Mouse (Mus musculus): ENCODE measurements at regions not wholly inside any gene's neighbourhood (a gene's known extent, or its start where the extent isn't known, plus 50 kb on each side); places are given as distances from the start of the nearest gene placed in this dataset.

DNA sequence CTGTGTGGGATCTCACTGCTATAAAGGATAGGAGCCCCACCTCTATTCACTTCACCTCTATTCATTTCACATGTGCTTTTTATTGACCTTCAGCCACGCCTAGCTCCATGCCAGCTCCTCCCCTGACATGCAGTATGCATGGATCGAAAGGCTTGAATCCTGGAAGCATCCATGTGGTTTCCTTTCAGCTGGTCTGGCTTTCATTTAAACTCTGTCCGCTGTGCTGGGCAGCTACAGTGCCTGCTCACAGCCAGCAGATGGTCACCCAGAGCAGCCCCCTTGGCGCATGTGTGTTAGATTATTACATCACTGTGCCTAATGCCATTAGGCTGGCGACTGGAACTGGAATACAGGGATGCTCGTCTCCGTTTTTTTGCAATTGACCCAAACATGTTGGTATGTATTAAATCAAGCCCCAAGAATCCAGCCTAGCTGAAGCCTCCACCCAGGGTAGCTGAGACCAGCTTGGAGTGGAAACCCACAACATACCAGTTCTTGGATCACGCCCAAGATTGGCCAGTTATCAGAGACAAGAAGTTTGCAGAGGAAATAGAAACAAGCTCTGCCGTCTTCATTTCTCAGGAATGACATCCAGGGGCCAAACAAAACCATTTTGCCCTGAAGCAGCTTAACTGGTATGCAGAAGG is 113.2 kb downstream of the Inhbb start:
- DNase-seq (ENCODE audit: low read depth, low spot score): no peak

DNA sequence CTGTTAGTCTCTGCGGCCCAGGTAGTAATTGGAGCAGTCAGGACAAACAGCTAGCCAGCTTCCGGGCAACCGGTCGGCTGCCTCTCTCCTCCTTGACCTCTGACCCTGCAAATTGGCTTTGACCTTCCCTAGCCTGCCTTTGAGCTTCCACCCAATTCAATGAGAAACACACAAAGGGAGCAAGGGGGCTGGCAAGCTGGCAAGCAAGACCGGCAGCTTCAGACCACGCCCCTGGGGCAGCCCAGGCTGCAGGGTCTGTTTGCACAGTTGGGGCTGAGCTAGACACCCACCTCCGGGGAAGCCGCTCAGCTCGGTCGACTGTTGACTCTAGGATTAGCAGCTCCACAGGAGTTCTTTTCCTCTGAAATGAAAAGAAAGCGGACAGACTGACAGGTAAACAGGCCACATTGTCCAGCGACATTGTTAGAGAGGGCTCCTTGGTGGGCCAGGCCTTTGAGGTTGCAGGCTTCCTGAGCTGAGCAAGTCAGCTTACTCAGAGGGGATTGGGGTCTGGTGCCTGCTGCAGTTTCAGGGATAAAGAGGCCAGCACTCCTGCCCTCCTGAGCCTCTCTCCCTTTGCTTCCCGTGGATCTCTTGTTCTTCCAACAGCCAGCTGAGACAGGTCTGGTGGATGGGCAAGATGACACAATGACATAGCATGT is 116.6 kb downstream of the Inhbb start:
- peak; percentile 99 for DNase-seq (ENCODE audit: low read depth, low spot score)

DNA sequence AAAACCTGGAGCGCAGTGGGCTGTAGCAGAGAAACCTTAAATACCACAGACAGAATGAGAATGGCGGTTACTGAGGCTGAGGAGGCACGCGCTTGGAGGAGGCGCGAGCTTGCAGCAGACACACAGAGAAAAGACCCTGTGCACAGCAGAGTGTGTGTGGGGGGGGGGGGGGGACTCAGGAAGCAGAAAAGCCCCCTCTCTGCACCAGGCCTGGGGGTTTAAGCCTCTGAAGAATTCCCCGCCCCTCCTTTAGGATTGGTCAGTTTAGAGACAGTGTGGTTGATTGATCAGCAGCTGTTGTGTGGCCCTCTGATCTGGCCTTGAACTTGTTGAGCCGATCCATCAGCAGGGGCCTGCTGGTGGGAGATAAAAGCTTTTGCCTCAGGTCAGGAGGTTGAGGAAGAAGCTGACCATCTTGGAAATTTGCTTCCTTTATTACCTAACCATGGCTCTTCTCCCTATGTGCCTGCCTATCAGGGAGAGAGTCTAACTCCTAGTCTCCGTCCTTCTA is 117.5 kb downstream of the Inhbb start:
- DNase-seq (ENCODE audit: low read depth, low spot score): peak; percentile 90

DNA sequence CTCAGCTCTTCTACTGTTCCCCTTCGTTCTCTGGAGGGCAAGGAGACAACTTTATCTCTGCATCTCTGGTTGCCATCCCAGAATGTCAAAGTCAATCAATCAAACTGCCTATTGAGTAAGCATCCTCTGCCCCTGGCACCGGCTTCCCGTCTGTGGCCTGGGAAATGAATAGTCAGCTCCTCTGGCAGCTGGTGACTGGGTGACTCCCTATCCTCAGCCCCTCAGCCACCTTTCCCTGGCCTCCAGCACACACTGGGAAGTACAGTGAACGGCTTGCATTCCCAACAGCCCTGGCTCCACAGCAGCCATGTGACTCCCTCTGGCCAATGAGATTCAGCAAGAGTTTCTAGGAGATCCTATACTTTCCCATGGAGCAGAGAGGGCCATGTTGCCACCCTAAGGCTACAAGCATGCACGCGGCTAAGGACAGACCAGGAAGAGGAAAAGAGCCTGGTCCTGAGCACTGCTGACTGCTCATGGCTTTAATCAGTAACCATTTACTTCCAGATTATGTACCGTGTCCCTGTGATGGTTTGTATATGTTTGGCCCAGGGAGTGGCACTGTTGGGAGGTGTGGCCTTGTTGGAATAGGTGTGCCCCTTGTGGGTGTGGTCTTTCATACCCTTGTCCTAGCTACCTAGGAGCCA is 119.6 kb downstream of the Inhbb start:
- DNase-seq (ENCODE audit: low read depth, low spot score): peak; percentile 92

DNA sequence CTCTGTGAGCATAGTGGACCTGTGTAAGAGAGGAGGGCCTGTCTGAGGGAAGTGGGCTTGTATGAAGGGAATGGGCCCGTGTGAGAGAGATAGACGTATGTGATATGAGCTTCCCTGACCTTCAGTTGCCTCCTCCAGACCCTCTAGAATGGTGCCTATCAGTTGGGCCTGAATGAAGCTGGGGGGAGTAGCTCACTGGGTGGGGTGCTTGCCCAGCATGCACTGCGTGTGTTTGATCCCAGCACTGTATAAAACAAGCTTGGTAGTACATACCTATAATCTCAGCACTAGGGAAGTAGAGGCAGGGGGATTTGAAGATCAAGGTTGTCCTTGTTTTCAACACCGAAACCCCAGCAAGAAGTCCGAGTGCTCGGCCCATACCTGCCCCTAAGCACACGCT is 120.1 kb downstream of the Inhbb start:
- no peak for DNase-seq (ENCODE audit: low read depth, low spot score)

DNA sequence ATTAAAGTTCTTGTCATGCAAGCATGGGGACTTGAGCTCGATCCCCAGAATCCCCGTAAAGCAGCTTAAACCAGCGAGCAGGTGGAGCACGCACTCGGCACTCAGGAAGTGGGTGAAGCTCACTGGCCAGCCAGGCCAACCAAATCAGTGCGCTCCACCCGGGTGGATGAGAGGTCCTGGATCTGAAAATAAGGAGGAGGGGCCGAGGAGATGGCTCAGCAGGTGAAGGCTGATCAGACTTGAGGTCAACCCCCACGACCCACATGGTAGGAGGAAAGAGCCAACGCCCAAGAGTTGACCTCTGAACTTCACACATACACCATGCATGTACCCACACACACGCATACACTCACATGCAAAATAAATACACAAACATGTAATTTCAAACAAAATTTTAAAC is 120.8 kb downstream of the Inhbb start:
- peak; percentile 79 for DNase-seq (ENCODE audit: low read depth, low spot score)

DNA sequence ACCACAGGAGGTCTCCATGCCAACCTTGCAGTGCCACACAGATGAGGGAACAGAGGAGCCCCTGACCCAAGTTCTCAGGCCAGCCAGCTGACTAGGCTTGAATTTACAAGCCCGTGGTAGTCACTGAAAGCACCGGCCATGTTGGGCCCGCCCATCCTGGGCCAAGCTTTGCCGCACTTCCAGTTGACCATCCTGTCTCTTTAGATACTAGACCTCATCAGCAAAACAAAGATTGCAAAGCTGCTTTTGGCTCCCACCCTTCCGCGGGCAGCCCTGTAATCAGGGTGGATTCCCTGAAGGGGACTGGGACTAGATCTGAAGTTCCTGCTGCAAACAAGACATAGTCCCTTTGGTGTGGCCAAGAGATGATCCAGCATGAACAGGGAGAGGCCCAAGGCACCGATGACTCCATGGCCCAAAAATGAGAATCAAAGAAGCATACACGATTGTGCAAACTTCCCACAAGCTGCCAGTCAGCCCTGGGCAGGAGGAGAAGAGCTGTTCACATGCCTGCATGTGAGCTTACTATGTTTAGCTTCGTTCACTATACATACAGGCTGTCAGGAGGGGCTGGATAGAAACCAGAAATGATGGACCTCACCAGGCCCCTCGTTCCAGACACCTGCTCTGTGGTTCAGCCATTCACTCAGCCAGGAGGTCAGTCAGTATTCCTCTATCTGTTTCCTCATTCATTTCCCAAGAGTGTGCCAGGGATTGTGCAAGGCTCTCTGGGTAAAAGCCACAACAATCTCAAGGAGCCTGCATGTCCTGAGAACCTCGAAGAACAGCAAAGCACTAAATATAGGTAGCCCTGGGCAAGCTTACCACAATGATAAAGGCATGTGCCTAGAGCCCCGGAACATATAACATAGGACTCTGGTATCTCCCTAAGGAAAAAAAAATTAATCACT is 122.0 kb downstream of the Inhbb start:
- DNase-seq (ENCODE audit: low read depth, low spot score): peak; percentile 73

DNA sequence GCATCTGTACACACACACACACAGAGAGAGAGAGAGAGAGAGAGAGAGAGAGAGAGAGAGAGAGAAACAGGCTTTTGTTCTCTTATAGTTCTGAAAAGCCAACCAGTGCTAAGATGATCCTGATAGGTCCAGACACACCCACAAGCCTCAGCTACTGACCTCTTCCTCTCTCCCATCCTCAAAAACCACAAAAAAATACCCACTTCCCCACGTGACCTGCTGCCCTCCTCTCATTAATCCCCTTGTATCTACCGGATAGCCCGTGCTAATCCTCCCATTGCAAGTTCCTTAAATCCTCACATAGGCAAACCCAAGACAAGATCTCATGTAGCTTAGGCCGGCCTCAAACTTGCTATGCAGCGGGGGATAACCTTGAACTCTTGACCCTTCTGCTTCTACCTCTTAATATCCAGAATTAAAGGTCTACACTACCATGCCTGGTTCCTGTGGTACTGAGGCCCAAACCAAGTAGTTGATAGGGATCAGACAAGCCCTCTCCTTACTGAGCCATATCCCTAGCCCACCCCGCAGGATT is 123.3 kb downstream of the Inhbb start:
- DNase-seq (ENCODE audit: low read depth, low spot score): peak; percentile 75

DNA sequence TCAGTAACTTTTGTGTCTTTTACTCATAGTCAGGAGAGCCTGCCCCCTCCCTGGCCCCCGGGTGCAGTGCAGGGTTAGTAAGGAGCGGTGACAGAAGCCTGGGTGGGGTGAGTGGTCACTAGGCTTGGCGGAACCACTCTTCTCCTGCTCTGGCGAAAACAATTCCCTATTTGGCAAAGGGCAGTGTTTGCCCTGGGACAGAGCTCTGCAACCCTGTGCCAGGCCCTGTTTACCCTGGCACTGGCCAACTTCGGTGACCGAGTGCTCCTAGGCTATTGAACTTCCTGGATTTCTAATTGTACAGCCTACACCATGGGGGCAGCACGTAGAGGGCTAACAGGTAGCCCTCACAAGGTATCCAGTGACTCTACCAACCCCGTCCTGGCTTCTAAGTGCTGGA is 126.9 kb downstream of the Inhbb start:
- DNase-seq (ENCODE audit: low read depth, low spot score): no peak

DNA sequence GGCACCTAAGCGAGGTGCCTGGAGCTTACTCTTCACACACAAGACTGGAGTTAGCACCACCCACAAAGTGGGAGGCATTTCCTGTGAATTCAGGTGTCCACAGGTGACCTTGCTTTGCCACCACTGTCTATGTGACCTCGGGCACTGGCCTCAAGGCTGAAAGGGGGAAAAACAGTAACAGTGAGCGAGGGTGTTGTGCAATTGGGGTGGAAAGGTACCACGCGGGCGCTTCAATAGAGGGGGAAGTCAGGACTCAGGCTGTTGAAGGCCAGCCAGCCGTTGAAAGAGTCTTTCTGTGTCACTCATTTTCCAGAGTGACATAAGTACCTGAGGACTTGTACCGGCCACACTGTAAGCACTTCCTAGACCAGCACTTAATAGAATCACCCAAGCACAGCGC is 128.2 kb downstream of the Inhbb start:
- no peak for DNase-seq (ENCODE audit: low read depth, low spot score)

DNA sequence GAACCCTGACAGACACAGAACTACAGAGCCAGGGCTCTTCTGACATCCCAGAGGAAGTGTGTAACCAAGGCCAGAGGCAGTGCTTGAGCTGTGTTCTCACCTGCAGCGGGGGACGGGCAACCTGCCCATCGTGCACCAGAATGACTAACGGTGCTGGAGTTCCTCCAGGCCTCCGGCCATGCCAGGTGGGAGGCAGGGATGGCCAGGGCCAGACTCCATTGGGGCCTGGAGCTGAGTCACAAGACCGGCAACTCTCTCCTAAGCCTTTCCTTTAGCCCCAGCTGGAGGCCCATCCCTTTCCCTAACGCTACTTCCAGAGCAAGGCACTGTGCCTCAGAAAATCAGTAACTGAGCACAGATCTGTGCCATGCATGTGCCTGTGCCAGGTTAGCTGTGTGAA is 129.8 kb downstream of the Inhbb start:
- no peak for DNase-seq (ENCODE audit: low read depth, low spot score)

DNA sequence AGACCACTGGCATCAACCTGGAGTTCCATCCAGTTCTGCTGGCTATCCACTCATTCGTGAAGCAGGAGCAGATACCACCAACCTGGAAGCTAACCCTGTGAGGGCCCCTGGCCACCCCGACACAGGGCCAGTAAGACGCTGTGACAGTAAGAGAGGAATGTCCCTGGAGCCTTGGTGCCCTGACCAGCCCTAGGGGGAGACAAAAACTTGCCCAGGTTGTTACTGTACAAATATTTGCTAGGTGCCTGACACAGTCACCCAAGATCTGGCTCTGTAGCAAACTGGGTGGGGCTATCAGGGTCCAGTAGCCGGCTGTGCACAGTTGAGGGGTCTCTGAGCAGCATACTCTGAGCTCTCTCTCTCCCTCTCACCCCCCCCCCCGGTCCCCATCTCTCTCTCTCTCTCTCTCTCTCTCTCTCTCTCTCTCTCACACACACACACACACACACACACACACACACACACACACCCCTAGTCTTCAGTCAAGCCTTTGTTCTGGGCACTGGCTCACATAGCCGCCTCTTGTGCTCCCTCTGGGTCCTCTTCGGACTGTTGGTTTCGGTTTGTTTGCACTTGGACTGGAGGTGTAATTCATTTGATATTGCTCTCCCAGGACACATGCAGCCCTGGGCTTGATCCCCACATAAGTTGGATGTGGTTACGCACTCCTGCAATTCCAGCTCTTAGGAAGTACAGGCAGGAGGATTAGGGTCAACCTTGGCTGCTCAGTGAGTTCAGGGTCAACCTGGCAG is 131.7 kb downstream of the Inhbb start:
- no peak for DNase-seq (ENCODE audit: low read depth, low spot score)

DNA sequence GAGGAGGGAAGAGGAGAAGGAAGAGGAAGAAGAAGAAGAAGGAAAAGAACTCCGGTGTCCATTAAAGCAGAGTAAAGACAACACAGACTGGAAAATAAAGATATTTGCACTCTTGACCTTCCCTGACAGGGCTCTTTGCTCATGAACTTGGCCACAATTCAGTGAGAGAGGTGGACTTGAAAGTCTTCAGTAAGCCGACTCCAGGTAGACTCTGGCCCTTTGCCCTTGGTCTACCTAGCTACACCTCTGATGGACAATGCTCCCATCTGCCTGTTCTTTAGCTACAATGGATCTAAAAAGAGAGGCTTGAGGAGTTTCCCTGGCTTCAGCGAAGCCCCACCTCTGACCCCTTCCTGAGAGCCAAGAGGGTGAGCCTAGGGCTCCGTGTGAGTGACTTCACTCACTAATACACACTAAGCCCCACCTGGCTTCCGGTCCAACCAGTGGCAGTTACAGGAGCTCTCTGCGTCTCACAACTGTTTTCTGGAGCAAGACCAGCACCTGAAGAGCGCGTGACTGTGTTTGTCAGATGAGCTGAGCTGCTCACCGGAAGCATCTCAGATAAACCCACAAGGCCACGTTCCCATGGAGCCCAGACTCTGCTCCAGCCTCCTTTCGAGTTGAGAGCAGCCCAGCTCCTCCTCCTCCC is 132.4 kb downstream of the Inhbb start:
- no peak for DNase-seq (ENCODE audit: low read depth, low spot score)

DNA sequence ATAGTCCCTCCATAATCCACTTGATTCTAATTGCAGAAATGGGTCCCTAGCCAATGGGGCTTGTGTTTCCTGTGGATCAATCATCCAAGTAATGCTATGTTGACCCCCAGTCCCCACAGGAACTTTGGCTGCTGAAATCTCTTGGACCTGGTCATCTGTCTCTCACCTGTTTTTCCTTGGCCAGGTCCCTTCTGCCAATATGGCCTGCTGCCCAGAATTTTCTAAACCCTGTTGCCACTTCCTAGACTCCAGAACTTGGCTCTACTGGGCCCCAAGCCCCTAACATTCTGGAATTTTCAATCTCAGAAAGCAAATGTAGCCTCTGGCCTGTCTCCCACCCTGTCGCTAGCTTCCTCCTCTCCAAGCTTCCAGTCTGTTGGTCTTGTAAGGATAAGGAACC is 139.6 kb downstream of the Inhbb start:
- no peak for DNase-seq (ENCODE audit: low read depth, low spot score)

DNA sequence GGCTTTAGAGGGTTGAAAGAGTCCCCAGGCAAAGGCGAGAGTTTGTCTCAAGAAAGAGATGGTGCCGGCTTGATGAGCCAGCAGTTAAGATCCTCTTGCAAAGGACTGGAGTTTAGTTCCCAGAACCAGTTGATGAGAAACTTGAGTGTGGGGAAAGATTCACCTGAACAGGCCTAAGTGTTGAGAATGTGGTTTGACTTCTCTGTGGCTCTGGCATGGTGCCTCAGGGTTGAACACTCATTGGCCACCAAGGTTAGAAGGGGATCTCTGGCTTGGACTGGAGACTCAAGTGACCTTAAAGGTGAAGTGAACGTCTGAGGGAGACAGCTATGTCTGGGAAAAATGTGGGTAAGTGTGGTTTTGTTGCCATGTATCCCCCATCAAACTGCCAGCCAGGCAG is 142.8 kb downstream of the Inhbb start:
- no peak for DNase-seq (ENCODE audit: low read depth, low spot score)

DNA sequence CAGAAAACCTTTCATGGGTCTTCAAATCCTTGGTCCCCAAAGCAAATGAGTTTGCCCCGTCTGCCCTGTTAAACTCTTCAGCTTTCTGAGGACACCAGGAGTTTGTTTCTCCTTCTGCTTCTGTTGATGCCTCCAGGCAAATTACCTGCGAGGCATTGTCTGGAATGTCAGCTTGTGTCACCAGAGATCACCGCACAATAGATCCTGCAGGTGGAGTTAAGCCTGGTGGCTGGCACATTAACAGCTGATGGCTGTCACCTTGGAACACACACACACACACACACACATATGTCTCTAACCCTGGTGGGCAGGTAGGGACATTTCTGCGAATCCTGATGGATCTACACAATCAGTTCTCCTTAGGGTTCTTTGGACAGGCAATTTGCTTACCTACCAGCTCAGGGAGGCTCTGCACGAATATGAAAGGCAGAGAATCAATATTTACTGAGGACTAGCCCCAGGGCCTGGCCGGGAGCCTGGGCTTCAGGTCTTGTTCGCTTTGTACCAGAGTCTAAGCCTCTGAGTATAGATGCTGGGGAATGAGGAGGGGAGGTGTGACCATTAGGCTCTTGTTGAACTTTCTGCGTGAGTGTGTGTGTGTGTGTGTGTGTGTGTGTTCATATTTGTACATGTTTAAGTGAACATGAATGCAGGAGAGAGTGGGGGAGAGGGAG is 143.4 kb downstream of the Inhbb start:
- DNase-seq (ENCODE audit: low read depth, low spot score): no peak

DNA sequence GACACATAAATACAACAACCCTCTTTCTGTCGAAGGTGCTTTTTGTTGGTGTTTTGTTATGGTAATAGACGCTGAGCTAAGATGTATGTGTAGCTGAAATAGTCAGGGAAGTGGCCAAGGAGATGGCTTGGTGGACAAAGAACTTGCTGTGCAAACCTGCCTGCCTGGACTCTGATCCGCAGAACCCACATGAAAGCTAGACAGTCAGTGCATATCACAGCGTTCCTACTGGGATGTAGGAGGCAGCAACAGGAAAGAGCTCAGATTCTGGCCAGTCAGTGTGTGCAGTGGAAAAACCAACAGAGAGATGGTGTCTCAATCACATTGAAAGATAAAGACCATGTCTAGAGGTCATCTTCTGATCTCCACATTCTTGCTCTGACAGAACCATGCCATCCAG is 144.1 kb downstream of the Inhbb start:
- DNase-seq (ENCODE audit: low read depth, low spot score): no peak

DNA sequence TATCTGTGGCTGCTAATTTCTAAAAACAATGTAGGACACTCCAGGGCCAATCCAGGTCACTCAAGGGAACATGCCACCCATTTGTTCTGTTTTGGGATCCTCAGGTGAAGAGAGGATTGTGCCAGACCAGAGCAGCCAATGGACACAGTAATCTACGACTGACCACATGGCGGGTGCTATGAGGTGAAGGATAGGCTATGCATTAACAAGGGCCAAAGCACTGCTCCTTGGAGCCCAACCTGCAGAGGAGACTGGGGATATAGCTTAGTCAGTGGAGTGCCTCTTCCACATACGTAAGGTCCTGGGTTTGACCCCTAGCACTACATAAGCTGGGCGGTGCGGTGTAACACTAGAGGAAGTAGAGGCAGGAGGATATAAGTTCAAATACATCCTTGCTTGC is 156.0 kb downstream of the Inhbb start:
- no peak for DNase-seq (ENCODE audit: low read depth, low spot score)

DNA sequence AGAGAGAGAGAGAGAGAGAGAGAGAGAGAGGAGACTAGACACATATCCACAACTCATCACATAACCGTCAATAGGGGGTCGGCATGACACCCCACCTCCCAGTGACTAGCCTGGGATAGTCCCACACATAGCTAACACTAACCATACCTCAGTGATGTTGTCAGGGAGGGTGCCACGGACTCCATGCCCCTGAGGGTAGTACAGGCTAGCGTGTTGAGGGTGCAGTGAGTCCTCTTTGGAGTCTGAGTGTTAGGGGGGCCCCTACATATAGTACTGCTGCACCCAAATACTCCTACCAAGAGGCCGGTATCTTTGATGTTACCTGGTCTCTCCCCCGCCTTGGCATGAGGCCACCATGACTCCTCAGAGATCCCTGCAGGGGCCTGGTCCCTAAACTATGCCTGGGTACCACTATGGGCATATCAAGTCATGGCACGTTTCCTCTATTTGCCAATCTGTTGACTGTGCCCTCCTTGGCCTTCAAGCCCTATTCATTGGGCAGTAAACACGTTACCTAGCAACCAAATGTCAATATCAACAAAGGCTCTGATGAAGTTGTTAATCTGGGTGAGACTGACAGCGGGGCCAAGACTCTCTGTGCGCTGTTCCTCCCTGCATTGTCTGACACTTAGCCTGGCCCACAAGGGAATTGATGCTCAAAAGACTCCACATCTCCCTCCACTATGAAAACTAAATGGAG is 156.7 kb downstream of the Inhbb start:
- DNase-seq (ENCODE audit: low read depth, low spot score): no peak

All from R1 (cell line).